Mouse (Mus musculus) heart, embryonic 14.5 days (tissue): ENCODE results near the gene Sptssb. TPM values are rescaled to one million over a fixed set of nuclear protein-coding genes. Genes with fewer than 3 reads are reported as not detected.

Source experiments
- ATAC-seq: fragments of 200-750 bp; cut with Nextera tagmentation; 2 replicates; pipeline ENCODE4 v1.8.0; 2017; ENCODE audit warnings: low read depth, moderate TSS enrichment; ENCODE audit not compliant: insufficient number of reproducible peaks, insufficient read depth, low FRiP score
- H3K27ac ChIP-seq, 2 experiments: fragments of 200-500 bp in 1 of 2; fragments of 300-500 bp in 1 of 2; sonication (generic) in 1 of 2; replicated peaks in 1 of 2; 2 replicates each; pipeline ENCODE4 v1.5.1; 2012 to 2014; ENCODE audit warnings: low read depth in 2 of 2, low read length in 2 of 2, control low read depth in 1 of 2, mild to moderate bottlenecking in 1 of 2, mixed read lengths in 1 of 2; ENCODE audit not compliant: control insufficient read depth in 1 of 2, insufficient read depth in 1 of 2
- H3K27me3 ChIP-seq: fragments of 300-500 bp; sonication (generic); 2 replicates; pipeline ENCODE4 v1.6.1; 2014; ENCODE audit warnings: mild to moderate bottlenecking, low read length, control low read depth; ENCODE audit not compliant: control insufficient read depth, insufficient read depth
- H3K36me3 ChIP-seq: fragments of 300-500 bp; sonication (generic); 2 replicates; pipeline ENCODE4 v1.6.1; 2014; ENCODE audit warnings: mild to moderate bottlenecking, control low read depth, low read length, mixed read lengths; ENCODE audit not compliant: control insufficient read depth, insufficient read depth
- H3K4me1 ChIP-seq, 2 experiments: fragments of 200-500 bp in 1 of 2; fragments of 300-500 bp in 1 of 2; sonication (generic) in 1 of 2; 2 replicates each; pipeline ENCODE4 v1.6.1; 2012 to 2014; ENCODE audit warnings: low read length in 2 of 2, control low read depth in 1 of 2, mixed read lengths in 1 of 2; ENCODE audit not compliant: control insufficient read depth in 2 of 2, insufficient read depth in 2 of 2
- H3K4me2 ChIP-seq: fragments of 300-500 bp; sonication (generic); 2 replicates; pipeline ENCODE4 v1.6.1; 2014; ENCODE audit warnings: mild to moderate bottlenecking, low read length
- H3K4me3 ChIP-seq, 2 experiments: fragments of 200-500 bp in 1 of 2; fragments of 300-500 bp in 1 of 2; sonication (generic) in 1 of 2; 2 replicates each; pipeline ENCODE4 v1.5.1; 2012 to 2014; ENCODE audit warnings: low read length in 2 of 2, mild to moderate bottlenecking in 2 of 2, control low read depth in 1 of 2, low read depth in 1 of 2, moderate library complexity in 1 of 2; ENCODE audit not compliant: control insufficient read depth in 1 of 2, insufficient read depth in 1 of 2
- H3K9ac ChIP-seq: fragments of 300-500 bp; sonication (generic); 2 replicates; pipeline ENCODE4 v1.6.1; 2014; ENCODE audit warnings: mild to moderate bottlenecking, low read length
- H3K9me3 ChIP-seq: fragments of 300-500 bp; sonication (generic); 2 replicates; pipeline ENCODE4 v1.6.1; 2016; ENCODE audit warnings: low read length, control low read depth; ENCODE audit not compliant: control insufficient read depth
- WGBS: fragments of 180-500 bp; shearing (Covaris S2); extraction: QIAGEN DNeasy Blood & Tissue Kit; methylation state at CpG from one replicate; pipeline ENCODE4 v1.1.7; 2014; 5-methylcytosine and 5-hydroxymethylcytosine counted together
- polyA plus RNA-seq: library from polyadenylated mRNA; unstranded; fragments of >200 nt; fragmentation: Nextera tagmentation; extraction: Ambion mirVana; gene quantifications from 2 replicates; pipeline ENCODE4 v1.2.1, GENCODE M21; 2014

Sptssb gene
- polyA plus RNA-seq, 1 experiment from 2014 or later = 0.15 TPM

GRCm38 (mm10) chr3:69773356-69773755, 86.4 kb downstream of the Sptssb start:
- no peak overlapping the region for H3K9ac ChIP-seq
- no peak for ATAC-seq
- no peaks in the 10 kb centered on the region for H3K4me1 ChIP-seq
- no peak overlapping the region for H3K4me3 ChIP-seq
- no peak overlapping the region for H3K4me2 ChIP-seq
- H3K27me3 ChIP-seq = no peaks in the 10 kb centered on the region
- no peaks in the 10 kb centered on the region for H3K9me3 ChIP-seq
- H3K36me3 ChIP-seq = no peaks in the 10 kb centered on the region
- 84% methylated on average over 4 of the region's 4 CpGs for WGBS
- H3K27ac ChIP-seq = no peak overlapping the region

Other genes with a start within 250 kb of the Sptssb start
- 102 and 107 TPM in 2 replicates for gene Nmd3, start 138.0 kb downstream of the Sptssb start, polyA plus RNA-seq
- gene Otol1, start 147.7 kb upstream of the Sptssb start, polyA plus RNA-seq = not detected in 2 replicates